Comparison of ENCODE assay signal across 21 mouse cellular contexts in genomic region chr1:60986141-60986540, GRCm38 (mm10). TPM values are rescaled to one million over a fixed set of nuclear protein-coding genes. Genes with fewer than 3 reads are reported as not detected.
DNase-seq lines count a peak whose midpoint lies in the region; ATAC-seq lines count a peak whose summit lies in the region.
"Had no signal": no experiment of that assay in that cellular context is flagged by ENCODE, and none has a peak within 500 bp of the region (broad histone marks: within the 10 kb centered on the region; RNA-seq: fewer than 3 reads in every experiment).

No protein-coding gene starts in this region.

- ATAC-seq in CD4-positive, CD25-positive, alpha-beta regulatory T cell, adult 4 months, result peak; percentile 57
- ATAC-seq: forebrain, embryonic 14.5 days; forebrain, embryonic 16.5 days; Patski had no signal

- peak; percentile 71 for DNase-seq in CD4-positive helper T cell, adult 2 months (ENCODE audit: low read depth, low spot score)
- DNase-seq in induced T-regulatory cell, adult 2 months (ENCODE audit: low read depth), result peak; percentile 76
- DNase-seq in naive thymus-derived CD4-positive, alpha-beta T cell, adult 2 months (ENCODE audit: low read depth), result peak; percentile 44
- DNase-seq in thymus, postnatal 0 days (ENCODE audit: low spot score), result no peak
- DNase-seq in MN1 (ENCODE audit: low spot score), result no peak
- DNase-seq in urinary bladder, adult 18-20 months (ENCODE audit: low spot score in 2 of 2), result no peak
- DNase-seq: adrenal gland, adult 2 months; adrenal gland, postnatal 14 days; adrenal gland, postnatal 36 days; B cell, adult 2 months; cerebellum, adult 11-12 months; cerebellum, adult 8-10 months; cerebellum, adult 9-11 months; cerebellum, postnatal 14 days; cerebellum, postnatal 36 days; embryo, embryonic 11 days had no signal

RNA-seq across cellular contexts. Expression of gene Icos, which starts 8.4 kb away (rescaled TPM):
- polyA plus RNA-seq in CD4-positive, CD25-positive, alpha-beta regulatory T cell, adult 4 months (2017; shearing (Covaris generic)), result 100 to 1,000 TPM; 309 to 337 TPM
- polyA plus RNA-seq in thymus, postnatal 0 days (2015; fragmentation: Nextera tagmentation; extraction: Ambion mirVana), result 22.6 and 22.7 TPM in 2 replicates
- polyA plus RNA-seq: erythroblast, embryonic 14.5 days had no signal

Comparison
In these comparisons a context has a peak if more than half of its experiments do, and no peak if none do; other contexts are left out.
1. DNase-seq: peak in CD4-positive helper T cell, adult 2 months (single experiment), induced T-regulatory cell, adult 2 months (single experiment) and naive thymus-derived CD4-positive, alpha-beta T cell, adult 2 months (single experiment); none in thymus, postnatal 0 days (single experiment), MN1 (single experiment) and urinary bladder, adult 18-20 months (0 of 2).
2. RNA of gene Icos, which starts 8.4 kb away (polyA plus RNA-seq): 309 to 337 TPM in CD4-positive, CD25-positive, alpha-beta regulatory T cell, adult 4 months; 22.6 to 22.7 TPM in thymus, postnatal 0 days; every median in the first group is over 10 times any median in the second.